Mouse (Mus musculus) gastrocnemius, postnatal 36 days (tissue): Measurements from ENCODE around the gene Maml3. TPM values are rescaled to one million over a fixed set of nuclear protein-coding genes. Genes with fewer than 3 reads are reported as not detected.

Source experiments
- DNase-seq, 2 experiments: peaks; one replicate each; pipeline ENCODE4 v3.0.0; 2022
- intact Hi-C: fragments of 180-260 bp; cut with DNase I; formaldehyde crosslinking; loops from one replicate; pipeline ENCODE4 v1.15.1; 2025
- total RNA-seq, 2 experiments: library from RNA; stranded (reverse); gene quantifications; 2 replicates each; pipeline ENCODE4 v1.2.3; 2021

Maml3 gene
- total RNA-seq, 2 experiments from 2014 or later: 1.9 to 2.6 TPM

DNA sequence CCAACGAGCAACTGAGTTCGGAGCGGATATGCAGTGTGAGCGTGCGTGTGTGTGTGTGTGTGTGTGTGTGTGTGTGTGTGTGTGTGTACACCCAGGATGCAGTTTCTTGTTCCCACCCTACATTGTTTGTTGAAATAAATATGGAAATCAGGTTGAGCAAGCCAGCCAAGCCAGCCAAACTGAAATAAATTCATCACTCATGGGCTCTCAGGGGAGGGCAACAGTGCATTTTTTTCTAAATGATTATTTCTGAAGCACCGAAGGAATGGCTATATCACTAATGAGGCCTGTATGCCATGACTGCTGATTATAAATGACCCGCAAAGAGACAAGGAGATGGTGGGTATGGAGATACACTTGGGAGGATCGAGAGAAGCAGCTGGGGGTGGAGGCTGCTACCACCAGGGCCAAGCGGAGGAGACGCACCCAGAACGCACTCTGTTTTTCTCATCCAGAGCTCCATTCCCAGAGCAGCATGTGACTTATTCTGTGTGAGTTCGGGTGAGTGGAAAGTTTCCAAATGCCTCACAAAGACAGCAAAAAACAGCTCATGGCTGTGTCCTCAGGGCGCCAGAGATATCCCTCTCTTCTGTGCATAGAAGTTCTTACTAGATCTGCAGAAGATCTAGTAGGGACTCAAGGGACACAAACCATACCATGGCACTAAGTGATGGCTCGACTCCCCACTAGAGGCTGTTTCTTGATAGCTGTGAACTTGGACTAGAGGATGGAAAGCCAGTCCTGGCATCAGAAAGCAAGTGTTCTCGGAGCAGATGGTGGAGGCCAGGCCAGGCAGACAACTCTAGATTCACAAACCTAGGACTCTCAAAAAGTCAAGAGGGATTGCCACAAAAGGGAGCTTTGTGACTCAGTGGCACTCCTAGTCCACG lies 296.6 kb downstream of the Maml3 start:
- intact Hi-C loops: no loop called here

DNA sequence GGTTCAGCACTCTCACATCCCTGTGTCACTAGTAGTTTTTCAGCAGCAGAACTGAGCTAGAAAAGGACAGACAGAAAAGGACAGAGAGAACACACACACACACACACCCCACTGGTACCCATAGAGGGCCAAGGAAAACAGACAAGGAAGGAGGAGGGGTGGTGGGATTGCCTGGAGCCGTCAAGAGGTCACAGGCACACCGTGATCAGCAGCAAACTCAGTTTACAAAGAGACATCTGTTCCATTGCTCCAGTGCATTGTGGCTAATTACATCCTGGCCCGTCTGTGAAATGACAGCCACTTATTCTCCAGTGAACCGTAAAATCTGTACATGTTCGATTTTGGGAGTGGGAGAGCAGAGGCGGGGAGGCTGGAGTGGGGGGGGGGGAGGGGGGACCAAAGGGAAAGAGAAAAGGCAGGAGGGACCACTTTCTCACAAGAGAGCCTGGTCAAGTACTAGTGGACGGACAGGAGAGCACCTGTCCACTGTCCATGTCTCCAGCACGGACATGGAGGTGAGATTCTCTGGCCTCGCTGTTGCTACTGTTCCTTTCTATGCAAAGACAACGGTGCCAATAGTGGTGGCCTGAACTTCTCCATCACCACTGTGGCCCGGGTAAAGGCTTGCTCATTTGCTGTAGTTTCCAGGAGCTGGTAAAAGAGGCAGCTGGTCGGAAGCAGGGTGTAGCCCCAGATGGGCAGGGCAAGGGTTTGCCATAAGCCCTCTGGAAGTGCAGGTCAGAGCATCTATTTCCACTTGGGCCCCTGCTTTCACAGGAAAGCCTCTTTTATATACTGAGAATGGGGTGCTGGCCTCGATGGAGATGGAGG lies 299.2 kb downstream of the Maml3 start:
- DNase-seq: no peak
- intact Hi-C loops: no loop called here

More for the DNA sequence above, 296.6 kb downstream of the Maml3 start:
- peak; percentile 17 to 36 for DNase-seq

DNA sequence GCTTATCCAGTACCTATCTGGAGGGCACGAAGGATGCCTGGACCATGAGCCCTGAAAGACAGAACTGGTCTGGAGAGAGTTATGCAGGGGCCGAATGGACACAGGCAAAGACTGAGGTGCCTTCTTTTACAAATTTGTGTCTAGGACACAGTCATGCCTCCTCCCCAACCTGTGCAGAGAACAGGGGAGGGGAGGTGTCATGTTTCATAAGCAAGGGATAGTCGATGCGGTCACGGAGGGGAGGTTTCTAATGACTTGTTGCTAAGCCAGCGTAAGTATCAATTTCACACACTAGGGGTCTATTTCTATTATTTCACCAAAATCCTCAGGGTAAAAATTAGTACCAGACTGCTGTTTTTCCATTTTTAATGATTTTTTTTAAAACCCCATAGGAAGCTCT lies 301.0 kb downstream of the Maml3 start:
- intact Hi-C loops: no loop called here
- no peak for DNase-seq

DNA sequence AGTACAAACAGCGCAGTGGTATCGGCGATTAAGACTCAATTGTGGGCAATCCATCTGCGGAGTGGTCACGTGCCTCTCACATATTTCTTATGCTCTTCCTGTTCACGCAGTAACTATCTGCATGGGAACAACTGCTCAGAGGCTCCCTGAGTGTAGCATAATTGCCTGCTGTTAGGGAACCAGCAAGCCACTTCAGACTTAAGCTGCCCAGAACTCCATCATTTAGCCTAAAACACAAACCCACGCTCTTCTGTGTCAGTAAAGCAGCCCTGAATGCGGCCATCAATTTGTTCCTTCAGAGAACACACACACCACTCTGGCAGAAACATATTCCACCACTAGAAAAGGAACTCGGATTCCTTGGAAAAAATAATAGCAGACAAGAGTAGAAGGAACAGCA lies 305.2 kb downstream of the Maml3 start:
- DNase-seq: no peak

DNA sequence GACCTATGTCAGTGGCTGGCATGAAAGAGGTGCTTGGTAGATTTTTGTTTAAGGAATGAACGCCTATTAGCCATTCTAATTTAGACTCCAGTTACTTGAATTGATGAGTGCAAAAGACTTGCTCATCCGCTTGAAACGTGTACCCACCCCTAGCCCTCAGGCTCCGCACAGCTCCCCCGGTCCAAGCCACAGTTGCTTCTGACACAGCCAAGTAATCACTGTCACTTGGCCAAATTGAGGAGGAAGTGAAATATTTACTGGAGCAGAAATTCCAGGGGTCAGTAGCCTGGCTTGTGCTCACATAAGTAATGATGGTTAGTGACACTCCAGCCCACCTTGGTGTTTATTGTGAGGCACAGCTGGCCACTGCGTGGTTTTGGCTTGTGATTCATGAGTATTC lies 308.0 kb downstream of the Maml3 start:
- intact Hi-C loops: no loop called here
- no peak for DNase-seq

More for the DNA sequence above, 305.2 kb downstream of the Maml3 start:
- intact Hi-C loops: no loop called here

DNA sequence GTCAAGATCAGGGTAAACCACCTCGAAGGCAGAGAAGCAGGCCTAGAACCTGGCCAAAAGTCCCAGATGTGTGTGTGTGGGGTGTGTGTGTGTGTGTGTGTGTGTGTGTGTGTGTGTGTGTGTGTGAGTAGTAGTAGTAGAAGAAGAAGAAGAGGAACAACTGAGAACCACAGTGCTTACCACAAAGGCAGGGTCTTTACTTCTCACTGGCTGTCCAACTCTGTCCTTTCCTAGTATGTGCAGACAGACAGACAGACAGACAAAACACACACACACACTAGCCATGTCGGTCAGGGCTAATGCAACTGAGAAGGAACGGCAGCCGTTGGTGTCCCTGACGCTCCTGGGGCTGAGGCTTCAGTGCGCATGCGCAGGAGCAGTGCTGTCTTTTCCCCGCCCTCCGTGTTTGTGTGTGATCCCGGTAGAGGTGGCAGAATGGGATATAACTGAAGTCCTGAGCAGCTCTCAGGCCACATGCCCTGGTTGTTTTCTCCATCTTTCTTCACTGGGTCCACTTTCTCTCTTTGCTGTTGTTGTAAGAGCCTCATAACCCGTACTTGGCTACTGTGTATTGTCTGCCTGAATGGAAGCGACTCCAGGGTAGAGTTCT lies 308.6 kb downstream of the Maml3 start:
- intact Hi-C loops: no loop called here
- peak in 1 of 2 experiments; percentile 27 for DNase-seq

DNA sequence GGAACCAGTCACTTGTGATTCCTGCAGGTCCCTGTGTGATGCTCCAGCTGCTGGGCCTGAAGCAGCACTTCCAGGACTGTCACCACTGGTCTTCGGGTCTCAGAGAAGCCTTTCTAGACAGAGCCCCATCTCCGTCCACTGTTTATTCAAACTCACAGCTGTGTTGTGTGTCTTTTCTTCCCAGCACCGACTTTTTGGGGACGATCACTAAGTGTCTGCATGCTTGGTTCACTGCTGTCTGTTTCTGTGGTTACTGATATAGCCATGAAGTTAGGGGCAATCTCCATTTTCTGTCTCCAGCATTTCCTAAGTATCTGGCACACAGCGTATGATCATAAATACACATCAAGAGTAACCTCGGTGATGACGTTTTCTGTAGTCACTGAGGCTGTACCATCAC lies 313.3 kb downstream of the Maml3 start:
- no peak for DNase-seq
- intact Hi-C loops: no loop called here

DNA sequence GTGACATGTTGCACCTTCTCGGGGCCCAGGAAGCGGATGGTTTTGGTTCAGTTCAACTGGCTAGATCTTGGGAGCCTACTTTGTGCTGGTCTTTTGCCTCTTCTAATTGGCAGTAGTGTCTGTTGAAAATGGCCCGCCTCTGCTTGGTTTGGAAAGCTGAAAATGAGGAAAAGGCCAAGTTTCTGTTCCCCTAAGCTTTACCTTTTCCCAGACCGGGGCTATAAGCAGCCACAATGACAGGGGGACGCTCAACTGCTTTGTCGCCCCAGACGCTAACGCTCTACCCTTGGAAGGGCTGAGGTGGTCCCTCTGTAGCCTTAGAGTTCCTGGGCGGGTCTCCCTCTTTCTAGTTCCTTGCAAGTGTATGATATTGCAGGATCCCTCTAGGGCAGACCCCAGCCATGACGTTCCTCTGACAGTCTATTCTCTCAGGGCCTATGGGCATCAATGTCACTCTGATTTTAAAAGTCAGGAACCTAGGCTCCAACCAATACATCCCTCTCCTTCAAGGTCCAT lies 315.4 kb downstream of the Maml3 start:
- DNase-seq: no peak
- intact Hi-C loops: loop anchor here (5.0 kb wide), 1 partner anchor 82 kb away; no protein-coding TSS in a partner anchor

DNA sequence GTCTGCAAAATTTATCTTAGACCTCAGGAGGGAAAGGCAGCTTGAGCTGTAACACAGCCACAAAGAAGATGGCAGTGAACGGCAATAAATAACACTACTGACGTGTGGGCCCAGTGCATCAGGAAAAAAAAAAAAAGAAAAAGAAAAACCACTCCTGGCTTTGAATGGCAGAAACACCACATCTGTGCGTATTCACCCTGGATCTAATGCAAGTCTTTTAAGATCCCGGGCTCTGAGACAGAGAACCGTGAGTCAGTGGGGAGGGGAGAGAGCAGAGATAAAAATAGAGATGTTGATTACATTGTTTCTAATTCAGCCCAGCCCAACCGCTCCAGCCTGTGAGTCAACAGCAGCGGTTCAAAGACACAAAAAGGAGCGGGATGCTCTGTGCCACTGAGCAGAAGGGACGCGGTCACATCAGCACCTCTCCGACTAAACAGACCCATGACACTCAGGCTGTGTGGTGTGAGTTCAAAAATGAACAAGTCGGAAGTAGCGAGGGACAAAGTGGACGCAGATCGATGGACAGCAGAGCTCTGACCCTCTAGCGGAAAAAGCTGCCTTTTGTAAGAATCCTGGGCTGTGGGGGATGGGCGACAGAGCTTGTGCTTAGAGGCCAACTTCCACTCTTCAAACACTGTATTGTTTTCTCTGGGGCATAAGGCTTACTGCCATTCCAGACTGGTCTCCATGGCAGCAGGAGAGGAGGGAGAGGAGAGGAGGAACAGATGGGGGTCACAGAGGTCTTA lies 316.1 kb downstream of the Maml3 start:
- peak; percentile 27 to 42 for DNase-seq
- intact Hi-C loops: loop anchor here (5.0 kb wide), 1 partner anchor 81 kb away; no protein-coding TSS in a partner anchor

DNA sequence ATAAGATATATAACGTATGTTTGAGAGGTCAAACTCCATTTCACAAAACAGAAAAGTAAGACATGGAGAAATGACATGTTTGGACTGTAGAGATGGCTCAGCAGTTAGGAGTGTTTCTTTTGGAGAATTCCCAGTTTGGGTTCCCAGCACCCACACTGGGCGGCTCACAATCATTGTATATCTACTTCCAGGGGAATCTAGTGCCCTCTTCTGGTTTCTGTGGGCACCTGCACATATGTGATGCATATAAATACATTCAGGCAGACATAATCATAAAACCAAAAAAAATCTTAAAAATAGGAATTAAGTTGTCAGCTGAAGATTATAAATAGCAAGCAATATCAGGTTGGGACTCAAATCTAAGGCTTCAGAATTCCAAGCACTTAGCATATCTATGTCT lies 316.9 kb downstream of the Maml3 start:
- intact Hi-C loops: loop anchor here (5.0 kb wide), 1 partner anchor 81 kb away; no protein-coding TSS in a partner anchor

DNA sequence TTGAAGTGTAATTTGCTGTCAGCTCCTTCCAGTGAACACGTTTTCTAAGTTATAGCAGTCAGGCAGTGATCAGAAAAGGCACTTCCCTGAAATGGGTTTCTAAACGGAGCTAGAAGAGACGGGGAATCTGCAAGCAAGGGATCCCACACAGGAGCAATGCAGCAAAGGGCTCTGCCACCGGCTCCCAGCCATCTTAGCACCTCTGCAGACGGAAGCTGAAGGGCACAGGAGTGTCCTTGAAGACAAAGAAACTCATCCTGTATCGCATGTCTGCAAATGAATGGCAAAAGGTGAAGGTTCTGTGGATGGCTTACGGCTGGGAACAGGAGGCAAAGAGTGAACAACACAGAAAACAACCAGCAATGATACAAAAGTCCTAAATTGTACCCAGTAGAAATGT lies 319.1 kb downstream of the Maml3 start:
- intact Hi-C loops: loop anchor here (5.0 kb wide), 1 partner anchor 78 kb away; no protein-coding TSS in a partner anchor
- DNase-seq: no peak

More for the DNA sequence above, 316.9 kb downstream of the Maml3 start:
- no peak for DNase-seq

DNA sequence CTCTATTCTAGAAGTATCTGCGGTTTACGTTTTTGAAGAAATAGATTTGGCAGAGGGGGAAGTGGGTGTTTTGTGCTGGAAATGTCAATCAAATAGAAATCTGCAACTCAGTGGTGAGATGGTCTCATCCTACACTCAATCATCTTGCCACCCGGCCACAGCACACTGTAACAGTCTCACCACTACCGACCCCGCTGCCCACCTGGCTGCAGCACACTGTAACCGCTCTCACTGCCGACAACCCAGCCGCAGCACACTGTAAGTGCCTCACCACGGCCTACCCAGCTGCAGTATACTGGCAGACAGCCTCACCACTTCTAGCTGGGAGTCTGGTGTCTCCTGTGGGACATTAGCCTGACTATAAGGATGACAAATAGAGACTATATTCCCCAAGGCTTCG lies 322.7 kb downstream of the Maml3 start:
- intact Hi-C loops: no loop called here
- no peak for DNase-seq

DNA sequence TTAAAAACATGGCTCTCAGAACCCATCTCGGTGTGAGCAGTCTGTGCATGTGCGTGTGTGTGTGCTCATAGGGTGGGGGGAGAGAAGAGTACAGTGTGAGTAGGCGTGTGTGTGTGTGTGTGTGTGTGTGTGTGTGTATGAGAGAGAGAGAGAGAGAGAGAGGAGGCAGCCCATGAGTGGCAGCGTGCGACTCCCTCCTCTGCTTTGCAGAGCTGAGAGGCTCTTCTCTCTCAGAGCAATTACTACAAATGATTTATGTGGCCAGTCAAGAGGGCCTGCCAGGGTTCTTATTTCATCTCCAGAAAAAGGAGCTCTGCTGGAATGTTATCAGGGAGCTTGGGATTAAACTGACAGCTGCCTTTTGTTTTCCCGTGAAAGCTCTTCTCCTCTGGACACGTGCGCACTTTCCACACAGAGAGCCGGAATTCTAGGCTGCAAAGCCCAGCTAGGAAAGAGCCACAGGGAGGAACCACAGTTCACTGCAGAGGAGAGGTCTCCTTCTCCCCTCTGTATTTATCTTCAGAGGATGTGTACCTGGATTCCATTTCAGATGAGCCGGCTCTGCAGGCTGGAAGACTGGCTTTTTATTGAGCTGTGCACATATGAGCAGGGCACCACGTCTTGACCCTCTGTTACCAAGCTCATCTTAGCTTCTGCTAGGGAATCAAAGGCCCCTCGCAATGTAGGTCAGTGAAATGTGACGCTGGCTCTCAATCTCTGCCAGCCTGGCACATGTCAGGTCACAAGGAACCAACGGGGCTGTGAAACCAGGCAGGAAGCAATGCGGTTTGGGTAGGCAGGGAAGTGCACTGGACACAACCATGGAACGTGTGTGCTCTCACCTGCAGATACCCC lies 325.9 kb downstream of the Maml3 start:
- intact Hi-C loops: no loop called here

DNA sequence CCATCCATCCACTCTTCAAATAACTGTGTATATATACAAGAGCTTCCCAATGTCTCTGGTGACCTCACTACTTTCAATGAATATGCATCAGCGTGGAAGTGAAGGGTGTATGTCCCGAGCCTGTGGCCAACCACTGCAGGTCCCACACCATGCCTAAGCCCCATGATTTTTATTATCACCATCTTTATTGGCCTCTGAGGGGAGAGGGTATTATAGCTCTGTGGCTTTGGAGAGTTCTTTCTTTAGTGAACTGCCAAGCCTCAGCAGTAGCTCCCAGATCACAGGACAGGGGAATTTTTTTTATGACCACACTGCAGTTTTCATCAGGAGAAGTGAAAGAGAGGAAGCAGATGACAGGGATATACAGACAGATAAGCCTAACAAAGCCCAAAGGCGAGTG lies 326.7 kb downstream of the Maml3 start:
- DNase-seq: no peak
- intact Hi-C loops: no loop called here

More for the DNA sequence above, 325.9 kb downstream of the Maml3 start:
- peak in 1 of 2 experiments; percentile 29 for DNase-seq

DNA sequence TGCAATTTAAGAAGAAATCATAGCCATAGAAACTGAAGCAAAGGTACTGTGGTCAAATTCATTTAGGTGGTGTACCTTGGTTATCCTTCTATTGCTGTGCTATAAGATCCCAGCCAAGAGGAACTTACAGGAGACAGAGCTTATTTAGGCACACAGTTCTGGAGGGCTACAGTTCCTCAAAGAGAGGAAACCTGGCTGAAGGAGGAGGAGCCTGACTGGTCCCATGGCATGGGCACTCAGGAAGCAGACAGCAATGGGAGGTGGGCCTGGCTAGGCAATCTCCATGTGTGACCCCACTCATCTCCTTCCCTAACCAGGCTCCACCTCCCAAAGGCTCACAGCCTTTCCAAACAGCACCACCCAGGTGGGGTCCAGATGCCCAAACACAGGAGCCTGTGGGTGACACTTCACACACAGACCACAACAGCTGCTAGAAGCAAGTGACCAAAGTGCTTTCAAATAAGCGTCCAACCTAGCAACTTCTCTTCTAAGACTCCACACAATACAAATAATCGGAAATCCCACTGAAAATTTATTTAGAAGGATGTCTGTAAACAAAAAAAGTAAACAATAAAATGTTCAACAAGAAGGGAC lies 328.8 kb downstream of the Maml3 start:
- DNase-seq: no peak
- intact Hi-C loops: no loop called here

DNA sequence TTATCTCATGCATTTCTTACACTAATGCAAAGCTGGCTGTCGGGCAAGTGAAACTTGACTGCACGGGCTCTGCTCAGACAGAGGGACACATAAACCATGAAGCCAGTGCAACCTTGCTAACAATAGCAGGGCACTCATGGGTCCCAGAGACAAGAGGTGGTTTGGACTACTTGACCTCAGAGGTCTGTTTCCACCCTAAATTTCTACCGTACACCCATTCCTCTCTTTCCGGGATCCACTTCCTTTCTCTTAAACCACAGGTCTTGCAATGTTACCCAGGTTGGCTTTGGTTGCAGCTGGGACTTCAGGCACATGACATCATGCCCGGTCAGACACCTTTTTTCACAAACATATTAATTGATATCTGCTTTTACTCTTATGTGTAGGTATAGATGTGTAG lies 331.3 kb downstream of the Maml3 start:
- DNase-seq: no peak
- intact Hi-C loops: no loop called here

DNA sequence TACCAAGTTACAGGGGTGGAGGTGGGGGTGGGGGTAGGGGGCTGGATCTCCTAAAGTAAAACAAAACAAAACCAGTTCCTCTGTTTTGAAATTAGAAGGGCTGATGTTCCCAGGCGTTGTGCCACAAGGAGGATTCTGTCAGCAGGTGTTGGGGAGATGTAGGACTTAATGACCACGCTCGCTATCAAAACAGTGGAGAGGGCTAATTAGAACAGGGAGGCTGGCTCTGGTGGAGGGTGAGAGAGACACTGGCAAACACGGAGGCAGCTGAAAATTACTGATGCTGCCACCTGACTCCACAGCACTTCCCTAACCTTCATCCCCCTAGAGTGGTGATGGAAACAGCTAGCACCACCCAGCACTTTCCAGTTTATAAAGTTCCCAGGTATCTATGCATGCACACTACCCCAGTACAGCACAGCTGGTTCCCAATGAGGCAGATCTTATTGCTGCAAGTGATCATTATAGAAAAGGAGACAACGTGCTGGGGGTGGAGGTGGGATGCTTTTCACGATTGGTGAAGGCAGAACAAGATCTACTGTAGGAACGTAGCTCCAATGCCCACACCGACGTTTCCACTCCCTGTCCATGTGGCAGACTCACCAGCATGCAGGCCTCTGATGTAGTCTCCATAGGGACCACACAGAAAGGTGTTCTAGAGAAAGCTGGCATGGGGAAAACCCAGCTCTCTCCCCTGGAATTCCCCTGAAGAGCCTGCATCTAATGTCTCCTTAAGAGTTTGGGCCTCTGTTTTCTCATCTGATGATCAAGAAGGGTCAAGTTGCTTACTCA lies 332.8 kb downstream of the Maml3 start:
- no peak for DNase-seq
- intact Hi-C loops: no loop called here

DNA sequence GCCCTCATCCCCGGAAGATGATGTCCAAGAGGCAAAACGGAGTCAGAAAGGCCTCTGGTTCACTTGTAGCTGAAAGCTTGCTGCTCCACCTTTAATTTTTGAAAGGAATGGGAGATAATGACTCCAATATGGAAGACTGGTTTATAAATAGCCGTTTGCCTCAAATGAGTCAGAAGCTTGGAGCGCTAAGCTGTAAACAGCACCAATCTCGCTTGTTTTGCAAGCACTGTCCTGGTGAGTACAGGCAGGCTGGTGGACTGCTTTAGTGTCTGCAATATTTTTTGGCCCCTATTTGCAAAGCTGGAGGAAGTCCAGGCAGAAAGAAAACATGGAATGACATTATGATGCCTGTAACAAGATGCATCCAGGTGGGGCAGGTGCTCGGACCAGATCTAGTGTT lies 335.7 kb downstream of the Maml3 start:
- DNase-seq: no peak
- intact Hi-C loops: no loop called here
